Mouse (Mus musculus): ENCODE results near the gene Kif27. TPM values are rescaled to one million over a fixed set of nuclear protein-coding genes. Genes with fewer than 3 reads are reported as not detected.
"Not testable (repeated sequence)": the region's sequence is repeated elsewhere in the genome, so short reads cannot be mapped to it uniquely, and the experiment has no call there.

Kif27 gene
- 1.3 and 2.3 TPM in 2 replicates for polyA plus RNA-seq (2014; fragmentation: Nextera tagmentation; extraction: Ambion mirVana)

DNA sequence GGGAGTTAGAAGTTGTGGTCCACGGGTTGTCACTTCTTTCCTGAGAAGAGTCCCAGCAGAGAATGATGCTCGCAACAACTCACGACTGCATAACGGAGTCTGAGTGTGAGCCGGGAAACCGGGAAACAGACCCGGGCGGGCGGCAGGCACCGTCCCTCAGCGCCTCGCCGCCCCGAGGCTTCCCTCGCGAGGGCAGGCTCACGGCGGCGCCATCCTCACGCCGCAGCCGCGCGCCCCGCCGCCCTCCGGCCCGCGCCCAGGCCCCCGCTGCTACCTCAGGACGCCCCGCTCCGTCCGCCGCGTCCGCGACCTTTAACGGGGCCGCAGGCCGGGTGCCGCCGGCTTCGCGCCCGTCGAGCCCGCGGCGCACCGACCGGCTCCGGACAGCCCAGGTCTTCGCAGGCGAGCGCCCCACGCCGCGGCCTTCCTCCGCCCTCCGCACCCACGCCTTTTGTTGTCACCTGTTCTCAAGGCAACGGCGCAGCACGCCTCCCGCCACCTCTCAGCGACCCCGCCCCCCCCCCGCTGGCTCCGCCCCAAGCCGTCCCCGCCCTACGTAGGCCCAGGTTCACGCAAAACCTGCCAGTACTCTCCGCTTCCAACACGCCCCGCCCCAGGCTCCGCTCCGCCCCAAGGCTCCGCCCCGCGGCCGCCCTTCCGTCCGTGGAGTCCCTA, at the start of gene Kif27:
Gene Kif27, minus strand, starts transcription at position 494 of the 675 bp plus-strand sequence.
- Histone ChIP-seq H3K27me3 (ENCODE audit: control insufficient read depth, insufficient read depth, low read length) (no peaks in the 10 kb centered on the region), H3K4me2 (ENCODE audit: low read length) (peak within 1 kb of the TSS; percentile 91), H3K27ac (replicated peaks; ENCODE audit: low read depth, low read length) (peak within 1 kb of the TSS; percentile 41; the same call in 1 of the 2 replicates), H3K4me3 (replicated peaks; ENCODE audit: low read depth, low read length) (peak within 1 kb of the TSS; percentile 64), H3K4me1 (ENCODE audit: control insufficient read depth, insufficient read depth, low read length) (0 out of 2 replicates have a peak, but pooled peaks cover 2% of the 10 kb centered on the region), H3K9me3 (ENCODE audit: control insufficient read depth, low read length) (0 out of 2 replicates have a peak, but pooled peaks cover 5% of the 10 kb centered on the region), H3K9ac (replicated peaks; ENCODE audit: low read length) (peak within 1 kb of the TSS; percentile 64), H3K36me3 (ENCODE audit: control insufficient read depth, insufficient read depth, low read length) (no peaks in the 10 kb centered on the region)
- peak; percentile 86 for DNase-seq
- WGBS: under 1% methylated on average over 85 of the region's 85 CpGs
- peak; percentile 93 for ATAC-seq (ENCODE audit: low FRiP score, low TSS enrichment)

DNA sequence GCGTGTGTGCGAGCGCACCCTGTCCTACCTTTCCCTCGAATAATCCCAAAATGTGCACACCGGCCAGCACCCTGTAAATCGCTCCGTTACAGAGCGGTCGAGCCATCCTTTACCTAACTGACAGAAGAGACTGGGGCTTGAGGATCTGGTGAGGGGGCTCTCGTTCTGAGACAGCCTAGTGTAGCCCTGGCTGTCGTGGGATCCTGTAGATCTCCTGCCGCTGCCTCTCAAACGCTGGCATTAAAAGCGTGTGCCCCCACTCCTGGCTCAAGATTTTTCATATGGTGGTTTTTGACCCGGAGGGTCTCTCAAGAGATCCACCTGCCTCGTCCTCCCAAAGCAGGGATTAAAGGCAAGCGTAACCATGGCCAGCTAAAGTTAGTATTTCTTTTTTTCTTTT, 44.3 kb upstream of the Kif27 start, which contains the start of gene Hnrnpk:
Gene Hnrnpk, minus strand, starts transcription at position 101 of the 400 bp plus-strand sequence.
- not testable (repeated sequence) for H3K27me3 ChIP-seq (ENCODE audit: control insufficient read depth, insufficient read depth, low read length); ATAC-seq (ENCODE audit: low FRiP score, low TSS enrichment); H3K9me3 ChIP-seq (ENCODE audit: control insufficient read depth, low read length); H3K36me3 ChIP-seq (ENCODE audit: control insufficient read depth, insufficient read depth, low read length); H3K4me1 ChIP-seq (ENCODE audit: control insufficient read depth, insufficient read depth, low read length)
- Histone ChIP-seq H3K4me3 (replicated peaks; ENCODE audit: low read depth, low read length) (peak within 1 kb of the TSS; percentile 100), H3K4me2 (ENCODE audit: low read length) (peak within 1 kb of the TSS; percentile 51), H3K27ac (replicated peaks; ENCODE audit: low read depth, low read length) (peak within 1 kb of the TSS; percentile 100), H3K9ac (replicated peaks; ENCODE audit: low read length) (peak within 1 kb of the TSS; percentile 100)
- peak; percentile 34 for DNase-seq
- WGBS: 5% methylated on average over 17 of the region's 17 CpGs

DNA sequence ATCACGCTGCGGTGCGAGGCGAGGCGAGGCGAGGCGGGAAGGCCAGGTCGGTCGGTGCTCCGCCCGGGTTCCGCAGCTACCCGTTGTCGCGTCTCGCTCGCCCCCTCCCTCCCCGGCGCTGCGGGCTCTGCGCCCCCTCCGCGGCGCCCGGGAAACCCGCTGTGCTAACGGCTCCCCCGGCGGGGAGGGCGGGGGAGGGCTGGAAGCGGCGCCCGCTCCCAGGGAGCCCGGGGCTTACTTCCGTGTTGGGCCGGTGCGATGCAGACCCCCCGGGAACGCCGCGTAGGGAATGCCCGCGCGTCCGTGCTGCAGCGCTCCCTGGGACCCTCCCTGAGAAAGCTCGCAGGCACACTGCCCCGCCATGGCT, 43.8 kb upstream of the Kif27 start:
- H3K9ac ChIP-seq (replicated peaks; ENCODE audit: low read length): peak overlapping the region; percentile 100

DNA sequence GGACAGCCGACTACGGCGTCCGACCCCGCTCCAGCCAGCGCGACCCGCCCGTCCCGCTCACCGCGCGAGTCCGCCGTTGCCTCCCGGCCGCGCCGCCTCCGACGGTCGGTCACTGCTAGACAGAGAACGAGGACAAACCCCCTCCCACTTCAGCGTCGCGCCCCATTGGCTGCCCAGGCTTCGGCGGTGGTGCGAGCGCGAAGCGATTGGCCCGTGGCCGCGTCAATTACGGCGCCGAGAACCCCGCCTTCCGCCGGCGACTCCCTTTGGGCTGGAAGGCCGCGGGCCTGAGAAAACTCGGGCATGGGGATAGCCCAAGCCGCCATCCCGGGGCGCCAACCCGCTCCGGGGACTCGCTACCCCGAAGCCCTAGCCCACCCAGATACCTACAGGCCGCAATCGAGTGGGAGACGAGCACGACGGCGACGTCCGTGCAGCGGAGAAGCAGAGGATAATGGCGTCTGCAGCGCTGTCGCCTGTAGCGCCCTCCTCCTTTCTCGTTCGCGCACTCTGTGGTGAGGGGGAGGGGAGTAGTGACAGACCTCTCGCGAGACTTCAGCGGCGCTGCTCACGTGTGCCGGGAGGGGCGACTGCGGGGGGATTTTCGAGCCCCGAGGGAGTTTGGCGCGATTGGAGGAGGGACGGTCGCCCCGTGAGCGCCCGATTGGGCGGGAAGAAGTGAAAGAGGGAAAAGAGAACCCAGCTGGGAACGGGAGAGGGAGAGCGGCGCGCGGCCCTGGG, 43.3 kb upstream of the Kif27 start, which contains the start of gene Rmi1:
Gene Rmi1, plus strand, starts transcription at position 246 of the 741 bp plus-strand sequence.
- ATAC-seq (ENCODE audit: low FRiP score, low TSS enrichment) (peak; percentile 95), DNase-seq (peak; percentile 99)
- H3K36me3 ChIP-seq (ENCODE audit: control insufficient read depth, insufficient read depth, low read length): peaks cover 18% of the 10 kb centered on the region
- peak within 1 kb of the TSS; percentile 100 for H3K4me3 ChIP-seq (replicated peaks; ENCODE audit: low read depth, low read length)
- no peaks in the 10 kb centered on the region for H3K9me3 ChIP-seq (ENCODE audit: control insufficient read depth, low read length)
- WGBS: under 1% methylated on average over 86 of the region's 91 CpGs
- peaks cover 6% of the 10 kb centered on the region; the same call in 1 of the 2 replicates for H3K4me1 ChIP-seq (ENCODE audit: control insufficient read depth, insufficient read depth, low read length)
- peak within 1 kb of the TSS; percentile 88 for H3K4me2 ChIP-seq (ENCODE audit: low read length)
- H3K27ac ChIP-seq (replicated peaks; ENCODE audit: low read depth, low read length): peak within 1 kb of the TSS; percentile 100
- peak within 1 kb of the TSS; percentile 100 for H3K9ac ChIP-seq (replicated peaks; ENCODE audit: low read length)
- H3K27me3 ChIP-seq (ENCODE audit: control insufficient read depth, insufficient read depth, low read length): no peaks in the 10 kb centered on the region

More for the DNA sequence above, 43.8 kb upstream of the Kif27 start:
- H3K4me1 ChIP-seq (ENCODE audit: control insufficient read depth, insufficient read depth, low read length): peaks cover 6% of the 10 kb centered on the region; the same call in 1 of the 2 replicates
- no peaks in the 10 kb centered on the region for H3K27me3 ChIP-seq (ENCODE audit: control insufficient read depth, insufficient read depth, low read length)
- H3K9me3 ChIP-seq (ENCODE audit: control insufficient read depth, low read length): no peaks in the 10 kb centered on the region
- DNase-seq (no peak), ATAC-seq (ENCODE audit: low FRiP score, low TSS enrichment) (peak; percentile 62)
- peak overlapping the region; percentile 51 for H3K4me2 ChIP-seq (ENCODE audit: low read length)
- peaks cover 13% of the 10 kb centered on the region for H3K36me3 ChIP-seq (ENCODE audit: control insufficient read depth, insufficient read depth, low read length)
- whole genome bisulfite sequencing: under 1% methylated on average over 42 of the region's 48 CpGs
- H3K27ac ChIP-seq (replicated peaks; ENCODE audit: low read depth, low read length): peak overlapping the region; percentile 100
- H3K4me3 ChIP-seq (replicated peaks; ENCODE audit: low read depth, low read length): peak overlapping the region; percentile 100

DNA sequence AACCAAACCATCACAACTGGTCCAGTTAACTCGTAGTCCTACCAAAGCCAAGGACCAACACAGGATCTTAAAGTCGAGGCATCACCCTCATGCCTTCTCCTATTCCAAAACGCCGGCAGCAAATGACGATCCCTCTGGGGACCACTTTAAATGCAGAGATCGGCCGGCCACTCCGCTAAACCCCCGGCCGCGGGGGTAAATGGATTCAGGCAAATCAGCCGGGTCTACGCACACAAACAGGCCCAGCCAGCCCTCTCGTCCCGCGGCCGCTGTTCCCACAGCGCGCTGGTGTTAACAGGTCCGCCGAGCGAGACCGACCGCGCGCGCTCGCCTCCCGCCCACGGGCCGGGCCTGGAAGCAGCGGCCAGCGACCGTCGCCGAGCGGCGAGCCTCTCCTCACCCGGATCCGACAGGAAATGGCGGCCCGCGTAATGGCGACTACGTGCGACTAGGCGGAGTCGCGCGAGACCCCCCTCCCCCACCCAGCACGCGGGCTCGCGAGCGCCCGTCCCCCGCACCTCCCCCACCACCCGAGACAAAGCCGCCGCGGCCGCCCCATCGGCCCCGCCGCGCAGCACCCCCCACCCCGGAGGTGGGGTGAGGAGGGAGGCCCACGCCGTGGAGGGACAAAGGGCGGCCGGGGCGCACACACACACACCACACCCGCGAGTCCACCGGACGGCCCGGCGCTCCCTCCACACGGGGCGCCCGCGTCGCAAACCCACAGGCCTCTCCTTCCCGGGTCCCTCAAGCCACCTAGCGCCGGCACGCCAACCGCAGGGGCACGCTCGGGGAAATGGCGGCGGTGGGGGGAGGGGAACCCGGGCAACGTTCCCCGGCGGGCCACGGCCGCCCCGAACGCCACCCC, 42.4 kb upstream of the Kif27 start:
- H3K4me1 ChIP-seq (ENCODE audit: control insufficient read depth, insufficient read depth, low read length): peaks cover 6% of the 10 kb centered on the region; the same call in 1 of the 2 replicates
- peak overlapping the region; percentile 100 for H3K4me3 ChIP-seq (replicated peaks; ENCODE audit: low read depth, low read length)
- WGBS: under 1% methylated on average over 75 of the region's 100 CpGs
- ATAC-seq (ENCODE audit: low FRiP score, low TSS enrichment) (peak; percentile 62), DNase-seq (peak; percentile 92)
- H3K27me3 ChIP-seq (ENCODE audit: control insufficient read depth, insufficient read depth, low read length): no peaks in the 10 kb centered on the region
- peak overlapping the region; percentile 100 for H3K9ac ChIP-seq (replicated peaks; ENCODE audit: low read length)
- H3K9me3 ChIP-seq (ENCODE audit: control insufficient read depth, low read length): no peaks in the 10 kb centered on the region
- peak overlapping the region; percentile 88 for H3K4me2 ChIP-seq (ENCODE audit: low read length)
- H3K27ac ChIP-seq (replicated peaks; ENCODE audit: low read depth, low read length): peak overlapping the region; percentile 100
- H3K36me3 ChIP-seq (ENCODE audit: control insufficient read depth, insufficient read depth, low read length): peaks cover 26% of the 10 kb centered on the region

DNA sequence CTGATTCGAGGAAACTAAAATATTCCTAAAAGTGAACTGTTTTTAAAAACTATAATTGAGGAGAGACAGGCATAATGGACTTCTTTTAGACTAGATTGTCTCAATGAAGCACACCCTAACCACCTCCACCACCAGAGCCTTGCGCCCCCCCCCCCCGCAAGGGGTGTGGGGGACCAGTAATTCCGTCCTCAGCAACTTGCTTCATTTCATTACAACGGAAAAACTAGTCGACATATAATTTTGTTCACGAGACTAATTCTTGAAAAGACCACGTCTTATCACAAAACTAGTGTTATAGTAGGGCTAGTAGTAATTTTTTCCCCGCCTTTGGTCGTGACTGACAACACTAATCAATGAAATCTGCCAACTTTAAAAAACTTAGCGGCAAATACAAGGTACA, 41.7 kb upstream of the Kif27 start:
- Histone ChIP-seq H3K27ac (replicated peaks; ENCODE audit: low read depth, low read length) (no peak overlapping the region), H3K4me1 (ENCODE audit: control insufficient read depth, insufficient read depth, low read length) (peaks cover 6% of the 10 kb centered on the region; the same call in 1 of the 2 replicates), H3K4me3 (replicated peaks; ENCODE audit: low read depth, low read length) (peak overlapping the region; percentile 100), H3K9me3 (ENCODE audit: control insufficient read depth, low read length) (no peaks in the 10 kb centered on the region), H3K27me3 (ENCODE audit: control insufficient read depth, insufficient read depth, low read length) (no peaks in the 10 kb centered on the region), H3K36me3 (ENCODE audit: control insufficient read depth, insufficient read depth, low read length) (peaks cover 34% of the 10 kb centered on the region), H3K4me2 (ENCODE audit: low read length) (peak overlapping the region; percentile 88), H3K9ac (replicated peaks; ENCODE audit: low read length) (peak overlapping the region; percentile 100)
- DNase-seq (peak; percentile 21), ATAC-seq (ENCODE audit: low FRiP score, low TSS enrichment) (no peak)
- 1% methylated on average over 11 of the region's 11 CpGs for WGBS

DNA sequence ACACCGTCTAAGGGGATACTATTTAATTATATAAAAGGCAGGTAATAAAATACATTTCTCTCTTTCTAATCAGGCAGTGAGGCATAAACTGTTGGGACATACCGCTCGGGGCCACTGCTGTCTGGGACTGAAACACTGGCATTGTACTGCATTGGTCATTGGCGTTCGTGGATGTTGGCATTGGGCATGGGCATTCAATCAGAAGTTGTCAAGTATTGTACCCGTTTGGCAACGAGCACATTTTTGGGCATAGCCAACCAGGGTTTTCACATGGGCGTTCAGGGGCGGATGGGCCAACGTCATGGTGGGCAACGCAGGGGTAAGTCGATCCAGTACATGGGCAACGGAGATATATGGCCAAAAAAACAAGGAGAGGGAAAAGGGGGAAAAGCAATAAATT, 38.7 kb upstream of the Kif27 start:
- peaks cover 63% of the 10 kb centered on the region for H3K36me3 ChIP-seq (ENCODE audit: control insufficient read depth, insufficient read depth, low read length)
- DNase-seq: no peak
- no peaks in the 10 kb centered on the region for H3K27me3 ChIP-seq (ENCODE audit: control insufficient read depth, insufficient read depth, low read length)
- no peak for ATAC-seq (ENCODE audit: low FRiP score, low TSS enrichment)
- H3K9me3 ChIP-seq (ENCODE audit: control insufficient read depth, low read length): no peaks in the 10 kb centered on the region
- no peak overlapping the region for H3K4me2 ChIP-seq (ENCODE audit: low read length)
- no peak overlapping the region for H3K4me3 ChIP-seq (replicated peaks; ENCODE audit: low read depth, low read length)
- WGBS: 93% methylated on average over 13 of the region's 13 CpGs
- H3K9ac ChIP-seq (replicated peaks; ENCODE audit: low read length): no peak overlapping the region
- no peak overlapping the region for H3K27ac ChIP-seq (replicated peaks; ENCODE audit: low read depth, low read length)
- H3K4me1 ChIP-seq (ENCODE audit: control insufficient read depth, insufficient read depth, low read length): peaks cover 6% of the 10 kb centered on the region; the same call in 1 of the 2 replicates

DNA sequence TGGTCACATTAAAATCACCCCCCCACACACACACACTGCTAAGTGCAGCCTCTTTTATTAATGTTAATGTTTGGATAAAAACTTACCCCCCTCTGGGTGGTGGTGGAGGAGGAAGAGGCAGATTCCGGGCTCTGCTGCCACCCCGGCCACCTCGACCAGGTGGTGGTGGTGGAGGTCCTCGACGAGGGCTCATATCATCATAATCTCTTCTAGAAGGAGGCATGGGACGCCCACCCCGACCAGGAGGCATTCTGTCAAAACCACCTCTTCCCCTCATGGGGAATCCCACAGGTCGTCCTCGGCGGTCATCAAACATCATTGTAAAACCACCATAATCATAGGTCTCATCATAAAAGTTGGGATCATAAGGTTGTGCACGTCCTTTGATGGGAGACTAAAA, 35.5 kb upstream of the Kif27 start:
- H3K36me3 ChIP-seq (ENCODE audit: control insufficient read depth, insufficient read depth, low read length): peaks cover 86% of the 10 kb centered on the region
- not testable (repeated sequence) for H3K9ac ChIP-seq (replicated peaks; ENCODE audit: low read length); H3K4me1 ChIP-seq (ENCODE audit: control insufficient read depth, insufficient read depth, low read length); H3K27me3 ChIP-seq (ENCODE audit: control insufficient read depth, insufficient read depth, low read length); H3K27ac ChIP-seq (replicated peaks; ENCODE audit: low read depth, low read length); H3K4me2 ChIP-seq (ENCODE audit: low read length); ATAC-seq (ENCODE audit: low FRiP score, low TSS enrichment); DNase-seq; H3K4me3 ChIP-seq (replicated peaks; ENCODE audit: low read depth, low read length); H3K9me3 ChIP-seq (ENCODE audit: control insufficient read depth, low read length)
- WGBS: 87% methylated on average over 11 of the region's 11 CpGs
